Mouse (Mus musculus) cerebellum, adult 2 months (tissue): ENCODE measurements around the gene Kctd17. TPM values are rescaled to one million over a fixed set of nuclear protein-coding genes. Genes with fewer than 3 reads are reported as not detected.

Experiments used
- DNase-seq, 2 experiments: peaks; one replicate each; pipeline ENCODE4 v3.0.0; 2021
- H3K27ac ChIP-seq: fragments of 200-500 bp; 2 replicates; pipeline ENCODE4 v1.5.1; 2012; ENCODE audit warnings: low read length, control low read depth, inconsistent platforms; ENCODE audit not compliant: insufficient read depth
- H3K27me3 ChIP-seq: fragments of 200-500 bp; 2 replicates; pipeline ENCODE4 v1.6.1; 2012; ENCODE audit warnings: inconsistent platforms, mild to moderate bottlenecking, low read length, moderate library complexity; ENCODE audit not compliant: control insufficient read depth, insufficient read depth
- H3K4me1 ChIP-seq: fragments of 200-500 bp; 2 replicates; pipeline ENCODE4 v1.6.1; 2011; ENCODE audit warnings: low read length; ENCODE audit not compliant: control insufficient read depth, insufficient read depth
- H3K4me3 ChIP-seq: fragments of 200-500 bp; replicated peaks from 2 replicates; pipeline ENCODE3; 2011; ENCODE audit warnings: mild to moderate bottlenecking, low read depth, low read length, control low read depth; ENCODE audit not compliant: insufficient read depth
- CTCF ChIP-seq: fragments of 200-500 bp; IDR thresholded peaks from 2 replicates; pipeline ENCODE4 v1.5.1; 2011; ENCODE audit warnings: low read depth, mild to moderate bottlenecking, control low read depth, low read length, moderate library complexity, borderline replicate concordance; ENCODE audit not compliant: insufficient read depth
- POLR2A ChIP-seq: fragments of 200-500 bp; IDR thresholded peaks from 2 replicates; pipeline ENCODE4 v1.6.1; 2011; ENCODE audit warnings: low read length, control low read depth, borderline replicate concordance; ENCODE audit not compliant: insufficient read depth
- whole genome bisulfite sequencing: fragments of 180-500 bp; shearing (Covaris S2); methylation state at CpG from one replicate; pipeline ENCODE4 v1.1.7; 2018; 5-methylcytosine and 5-hydroxymethylcytosine counted together
- polyA plus RNA-seq: library from polyadenylated mRNA; depleted of rRNA; stranded (reverse); fragments of >200 nt; gene quantifications from 2 replicates; pipeline ENCODE4 v1.2.3, GENCODE M21; 2012; rRNA removed

The Kctd17 gene
- polyA plus RNA-seq: 316 and 321 TPM in 2 replicates

DNA sequence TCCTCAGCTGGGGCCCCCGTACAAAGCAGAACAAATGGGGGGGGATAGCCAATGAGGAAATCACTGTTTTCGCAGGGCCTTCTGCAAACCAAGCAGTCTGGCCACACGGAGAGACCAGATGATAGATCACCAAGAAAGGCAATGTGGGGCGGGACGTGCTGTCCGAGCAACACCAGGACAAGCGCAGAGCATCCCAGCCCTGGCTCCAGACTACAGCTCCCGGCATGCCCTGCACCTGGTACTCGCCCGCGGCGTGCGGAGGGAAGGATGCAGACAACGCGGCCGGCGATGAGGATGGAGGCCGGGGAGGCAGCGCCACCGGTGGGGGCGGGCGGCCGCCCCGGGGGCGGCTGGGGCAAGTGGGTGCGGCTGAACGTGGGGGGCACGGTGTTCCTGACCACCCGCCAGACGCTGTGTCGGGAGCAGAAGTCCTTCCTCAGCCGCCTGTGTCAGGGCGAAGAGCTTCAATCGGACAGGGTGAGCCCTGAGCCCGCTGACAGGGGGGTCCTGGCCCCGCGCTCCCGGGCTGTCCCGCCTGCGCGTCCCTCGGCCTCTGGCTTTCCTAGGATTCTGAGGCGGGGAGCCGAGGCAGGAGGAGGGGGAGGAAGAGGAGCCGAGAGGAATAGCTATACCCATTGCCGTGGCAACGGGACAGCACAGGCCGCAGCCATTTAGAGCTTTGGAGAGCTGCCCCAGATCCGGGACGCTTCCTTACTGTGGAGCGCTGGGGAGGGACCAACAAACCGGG lies at the start of gene Kctd17:
Kctd17 (plus strand) TSS at position 174 of the 748 bp plus-strand sequence.
- H3K4me1 ChIP-seq: peaks cover 8% of the 10 kb centered on the region
- peak within 1 kb of the TSS; percentile 78 for H3K4me3 ChIP-seq
- no peaks in the 10 kb centered on the region for H3K27me3 ChIP-seq
- under 1% methylated on average over 52 of the region's 52 CpGs for WGBS
- H3K27ac ChIP-seq: peak within 1 kb of the TSS; percentile 38
- peak; percentile 86 to 88 for DNase-seq
- TF ChIP-seq CTCF (no peak), POLR2A (peak; percentile 71)

DNA sequence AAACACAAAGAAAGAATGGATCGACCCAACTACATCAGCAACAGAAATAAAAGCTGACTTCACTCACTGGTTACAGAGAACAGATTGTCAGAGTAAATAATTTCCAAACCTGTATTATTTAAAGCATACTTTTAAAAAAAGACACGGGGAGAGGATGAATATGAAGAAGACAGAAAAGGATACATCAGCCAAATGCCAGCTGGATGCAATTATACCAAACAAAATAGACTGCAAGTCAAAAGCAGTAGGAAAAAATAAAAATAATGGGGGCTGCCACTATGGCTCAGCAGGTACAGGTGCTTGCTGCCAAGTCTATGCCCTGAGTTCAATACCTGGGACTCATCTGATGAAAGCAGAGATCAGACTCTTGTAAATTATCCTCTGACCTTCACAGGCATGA lies 48.2 kb upstream of the Kctd17 start:
- WGBS: 69% methylated on average over 2 of the region's 2 CpGs
- no peaks in the 10 kb centered on the region for H3K27me3 ChIP-seq
- no peak overlapping the region for H3K4me3 ChIP-seq
- H3K4me1 ChIP-seq: no peaks in the 10 kb centered on the region
- H3K27ac ChIP-seq: no peak overlapping the region
- TF ChIP-seq CTCF (no peak), POLR2A (no peak)
- DNase-seq: no peak

DNA sequence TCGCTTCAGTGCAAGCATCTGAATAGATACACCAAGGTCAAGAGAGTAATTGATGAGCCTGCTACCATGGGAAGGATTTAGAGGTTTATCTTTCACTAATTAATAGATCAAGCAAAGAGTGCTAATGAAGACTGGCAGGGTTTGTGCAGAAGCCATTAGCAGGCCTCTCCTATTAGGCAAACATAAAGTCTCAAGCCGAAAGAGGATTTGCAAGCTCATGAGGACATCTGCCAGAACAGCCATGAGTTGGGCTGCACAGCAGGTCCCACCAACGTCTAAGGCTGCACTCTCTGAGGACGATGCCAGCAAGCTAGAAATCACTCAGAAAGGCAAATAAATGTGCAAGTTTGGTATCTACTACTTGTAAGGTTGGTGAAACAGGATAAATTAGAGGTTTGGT lies 47.6 kb upstream of the Kctd17 start:
- WGBS: 36% methylated on average over 4 of the region's 4 CpGs
- no peaks in the 10 kb centered on the region for H3K4me1 ChIP-seq
- H3K27ac ChIP-seq: no peak overlapping the region
- H3K4me3 ChIP-seq: no peak overlapping the region
- DNase-seq: no peak
- TF ChIP-seq POLR2A (no peak), CTCF (no peak)
- no peaks in the 10 kb centered on the region for H3K27me3 ChIP-seq

DNA sequence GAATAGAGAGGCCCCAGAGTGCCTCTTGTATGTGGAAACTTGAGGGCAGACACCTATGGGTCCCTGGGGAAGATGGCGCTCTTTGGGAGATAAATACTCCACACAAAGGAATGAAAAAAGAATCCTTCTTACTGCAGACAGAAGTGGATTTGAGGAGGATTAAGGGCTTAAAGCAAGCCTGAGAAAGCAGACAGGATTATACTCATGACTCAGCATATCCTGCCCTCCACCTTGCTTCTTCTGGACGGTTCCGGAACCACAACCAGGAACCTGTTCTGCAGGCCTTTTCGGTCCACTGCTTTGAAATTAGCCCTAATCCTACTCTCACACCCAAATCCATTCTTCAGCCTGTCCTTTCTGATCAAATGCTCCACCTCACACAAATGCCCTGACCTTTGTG lies 46.2 kb upstream of the Kctd17 start:
- H3K4me1 ChIP-seq: no peaks in the 10 kb centered on the region
- no peak overlapping the region for H3K4me3 ChIP-seq
- H3K27me3 ChIP-seq: no peaks in the 10 kb centered on the region
- no peak overlapping the region for H3K27ac ChIP-seq
- no peak for DNase-seq
- no peak for TF ChIP-seq POLR2A
- no peak for TF ChIP-seq CTCF
- WGBS: 95% methylated on average over 4 of the region's 4 CpGs

DNA sequence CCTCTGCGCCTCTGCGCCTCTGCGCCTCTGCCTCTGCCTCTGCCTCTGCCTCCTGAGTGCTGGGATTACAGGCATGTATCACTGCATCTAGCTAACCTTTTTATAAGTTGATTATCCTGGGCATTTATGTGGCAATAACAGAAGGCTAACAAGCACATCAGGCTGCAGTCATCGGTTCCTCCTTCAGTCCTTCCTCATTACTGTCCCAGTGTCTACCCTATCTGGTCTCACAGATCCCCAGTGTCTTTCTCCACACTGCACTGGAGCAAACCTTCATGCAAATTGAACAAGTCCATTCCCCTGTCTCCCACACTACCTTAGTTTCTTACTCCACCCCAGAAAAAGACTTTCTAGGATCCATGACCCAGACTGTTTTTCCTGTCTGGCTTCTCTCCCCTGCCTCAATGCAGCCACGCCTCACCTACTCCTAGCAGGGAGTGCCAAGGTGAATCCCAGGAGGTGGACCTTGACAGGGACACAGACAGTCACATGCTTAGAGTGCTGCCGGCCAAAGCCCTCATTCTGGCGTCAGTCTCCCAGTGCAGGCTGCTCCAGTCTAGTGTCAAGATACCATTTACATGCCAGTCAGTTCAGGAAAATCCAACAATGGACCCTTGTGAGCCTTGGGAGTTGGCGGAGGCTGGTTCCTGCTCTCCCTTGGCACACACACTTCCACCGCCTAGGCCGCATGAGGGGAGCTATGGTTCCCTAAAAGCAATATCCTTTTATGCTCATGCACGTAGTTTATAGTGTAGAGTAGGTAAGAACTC lies 44.7 kb upstream of the Kctd17 start:
- 54% methylated on average over 11 of the region's 11 CpGs for WGBS
- H3K27ac ChIP-seq: peak overlapping the region; percentile 51; the same call in 1 of the 2 replicates
- H3K4me3 ChIP-seq: no peak overlapping the region
- H3K27me3 ChIP-seq: no peaks in the 10 kb centered on the region
- no peak for TF ChIP-seq CTCF
- no peak for TF ChIP-seq POLR2A
- no peaks in the 10 kb centered on the region for H3K4me1 ChIP-seq
- DNase-seq: peak; percentile 24 to 50

DNA sequence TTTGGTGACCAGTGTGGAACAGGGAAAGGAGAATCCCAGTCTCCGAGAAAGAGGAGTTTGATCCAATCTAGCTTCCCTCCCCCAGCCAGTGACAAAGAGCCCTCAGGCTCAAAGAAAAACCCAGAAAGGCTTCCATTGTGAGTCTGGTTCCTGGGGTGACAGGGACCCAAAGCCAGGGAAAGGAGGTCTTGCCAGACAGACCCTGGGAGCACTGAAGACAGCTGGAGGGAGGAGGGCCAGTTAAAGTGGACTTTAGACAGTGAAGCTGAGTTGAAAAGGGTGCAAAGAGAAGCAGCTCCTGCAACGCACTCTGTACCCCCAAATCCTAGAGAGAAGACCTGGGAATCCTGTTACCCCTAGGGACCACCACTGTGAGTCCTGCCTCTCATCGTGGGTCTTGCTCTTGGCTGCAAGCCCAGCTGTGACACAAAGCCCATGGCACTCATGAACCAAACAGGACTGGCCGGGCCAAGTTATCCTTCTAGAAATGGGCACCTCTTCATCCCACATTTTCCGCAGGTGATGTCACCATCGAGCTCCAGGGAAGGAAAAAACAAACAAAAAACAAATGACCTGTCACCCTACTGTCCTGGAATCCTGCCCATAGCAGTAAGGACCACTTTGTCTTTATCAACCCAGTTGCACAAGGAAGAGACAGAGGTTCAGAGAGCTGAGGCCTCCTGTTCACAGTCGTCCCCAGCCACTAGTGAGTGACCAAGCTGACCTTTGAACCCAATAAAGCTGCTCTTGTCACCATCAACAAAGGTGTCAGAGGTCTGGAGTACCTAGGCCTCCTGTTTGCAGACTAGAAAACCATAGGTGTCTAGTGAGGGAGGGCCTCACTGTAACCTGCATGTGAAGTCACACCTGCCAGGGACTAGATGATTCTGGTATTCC lies 43.9 kb upstream of the Kctd17 start:
- Histone ChIP-seq H3K4me1 (peaks cover under 1% of the 10 kb centered on the region; the same call in 1 of the 2 replicates), H3K4me3 (no peak overlapping the region), H3K27ac (peak overlapping the region; percentile 51), H3K27me3 (no peaks in the 10 kb centered on the region)
- no peak for TF ChIP-seq POLR2A
- no peak for TF ChIP-seq CTCF
- 56% methylated on average over 7 of the region's 7 CpGs for WGBS
- peak; percentile 25 to 51 for DNase-seq

DNA sequence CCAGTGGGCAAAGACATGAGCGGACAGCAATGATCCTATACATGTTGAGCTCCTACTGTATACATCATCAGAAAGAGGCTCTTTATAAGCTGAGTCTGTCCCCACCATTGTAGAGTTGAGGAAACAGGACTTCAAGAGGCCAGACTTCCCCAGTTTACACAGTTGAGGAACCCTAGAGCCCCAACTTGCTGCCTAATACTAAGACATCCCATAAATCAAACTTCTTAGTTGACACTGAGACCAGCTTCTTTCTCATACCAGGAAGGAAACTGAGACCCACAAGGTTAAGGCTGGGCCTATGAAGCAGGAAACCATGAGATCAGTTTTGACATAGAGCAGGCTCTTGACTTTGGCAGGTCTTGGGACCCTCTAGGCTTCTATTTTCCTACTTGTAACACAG lies 42.8 kb upstream of the Kctd17 start:
- Histone ChIP-seq H3K4me1 (peaks cover 11% of the 10 kb centered on the region), H3K27ac (no peak overlapping the region), H3K27me3 (no peaks in the 10 kb centered on the region), H3K4me3 (no peak overlapping the region)
- no peak for DNase-seq
- TF ChIP-seq CTCF (no peak), POLR2A (no peak)
- 100% methylated on average over 1 of the region's 1 CpGs for WGBS
